Mouse (Mus musculus): ENCODE measurements around the gene Sstr3. TPM values are rescaled to one million over a fixed set of nuclear protein-coding genes. Genes with fewer than 3 reads are reported as not detected.

Gene Sstr3
- polyA plus RNA-seq, 1 experiment = not detected

DNA sequence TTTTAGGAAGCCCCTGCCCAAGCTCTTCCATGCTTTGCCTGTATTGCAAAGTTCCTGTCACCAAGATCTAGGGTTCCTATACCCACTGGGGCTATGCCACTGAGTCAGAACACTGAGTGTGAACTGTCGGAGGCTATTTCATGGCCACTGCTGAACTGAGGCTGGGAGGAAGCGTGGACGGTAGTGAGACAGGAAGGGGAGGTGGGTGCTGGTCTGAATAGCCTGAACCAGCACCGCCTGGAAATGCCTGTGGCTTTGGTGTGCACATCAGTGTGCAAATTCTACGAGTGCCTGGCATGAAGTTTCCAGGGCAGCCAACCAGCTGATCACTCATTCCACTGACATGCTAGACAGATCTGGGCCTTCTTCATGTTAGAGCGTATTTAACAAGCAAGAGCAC lies 22.6 kb downstream of the Sstr3 start:
- TF ChIP-seq FLI1 (IDR thresholded peaks at IDR 0.05; ENCODE audit: low read length) (no peak), GATA1 (IDR thresholded peaks at IDR 0.05; ENCODE audit: borderline replicate concordance, low read length) (no peak)
- peaks cover 84% of the 10 kb centered on the region for H3K4me1 ChIP-seq
- no peak overlapping the region for H3K4me3 ChIP-seq (replicated peaks)
- H3K36me3 ChIP-seq (replicated peaks; ENCODE audit: low read length) = peaks cover 44% of the 10 kb centered on the region
- H3K9me3 ChIP-seq = no peaks in the 10 kb centered on the region
- H3K27me3 ChIP-seq (replicated peaks) = peaks cover 11% of the 10 kb centered on the region

DNA sequence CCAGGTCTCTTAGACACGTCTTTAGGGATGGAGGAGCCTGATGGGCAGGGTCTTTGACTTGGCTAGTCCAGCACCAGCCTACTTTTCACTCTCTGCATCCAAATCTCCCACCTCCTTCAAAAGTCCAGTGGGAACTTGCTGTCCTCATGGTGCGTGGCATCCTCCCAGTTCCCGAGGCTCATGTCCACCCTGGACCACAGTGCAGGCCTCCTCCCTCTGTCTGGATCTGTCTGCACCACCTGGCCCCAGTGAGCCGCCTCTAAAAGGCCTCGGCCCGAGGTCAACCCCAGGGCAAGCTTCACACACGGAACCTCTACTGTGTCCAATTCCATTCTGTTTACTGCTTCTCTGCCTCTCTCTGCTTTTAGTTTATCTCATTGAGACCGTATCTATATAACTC lies 23.2 kb downstream of the Sstr3 start:
- no peak for TF ChIP-seq GATA1 (IDR thresholded peaks at IDR 0.05; ENCODE audit: borderline replicate concordance, low read length)
- no peak for TF ChIP-seq FLI1 (IDR thresholded peaks at IDR 0.05; ENCODE audit: low read length)
- Histone ChIP-seq H3K4me3 (replicated peaks) (no peak overlapping the region), H3K36me3 (replicated peaks; ENCODE audit: low read length) (peaks cover 39% of the 10 kb centered on the region), H3K9me3 (no peaks in the 10 kb centered on the region), H3K27me3 (replicated peaks) (peaks cover 10% of the 10 kb centered on the region), H3K4me1 (peaks cover 84% of the 10 kb centered on the region)

DNA sequence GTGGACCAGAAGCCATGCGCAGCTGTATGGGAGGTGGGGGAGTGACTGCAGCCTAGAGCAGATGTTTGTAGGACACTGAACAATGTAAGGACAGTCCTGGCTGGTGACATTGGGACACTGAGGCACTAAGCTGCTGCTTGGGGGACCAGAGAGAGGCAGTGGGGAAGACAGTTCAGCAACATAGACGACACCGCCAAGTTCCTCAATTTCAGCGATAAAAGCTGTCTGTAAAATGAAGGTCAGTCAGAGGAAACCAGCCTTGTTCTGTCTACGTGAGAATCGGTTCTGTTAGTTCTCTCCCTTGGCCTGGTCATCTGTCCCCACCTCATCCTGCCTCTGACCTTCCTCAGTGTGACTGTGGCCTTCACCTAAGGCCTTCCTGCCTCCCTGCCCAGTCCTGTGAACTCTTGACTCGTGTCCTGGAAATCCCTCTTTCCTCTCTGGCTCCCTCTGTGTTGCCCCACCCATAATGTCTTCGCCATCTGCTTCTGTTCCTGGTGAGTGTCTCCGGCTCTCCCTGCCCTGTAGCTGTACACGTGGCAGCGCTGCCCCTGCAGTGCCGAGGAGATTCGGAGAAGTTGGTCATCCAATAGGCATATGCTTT lies 24.3 kb downstream of the Sstr3 start:
- TF ChIP-seq GATA1 (IDR thresholded peaks at IDR 0.05; ENCODE audit: borderline replicate concordance, low read length) = no peak
- no peak for TF ChIP-seq FLI1 (IDR thresholded peaks at IDR 0.05; ENCODE audit: low read length)
- Histone ChIP-seq H3K4me3 (replicated peaks) (peak overlapping the region; percentile 52), H3K9me3 (no peaks in the 10 kb centered on the region), H3K4me1 (peaks cover 90% of the 10 kb centered on the region), H3K36me3 (replicated peaks; ENCODE audit: low read length) (peaks cover 28% of the 10 kb centered on the region), H3K27me3 (replicated peaks) (peaks cover 7% of the 10 kb centered on the region)

DNA sequence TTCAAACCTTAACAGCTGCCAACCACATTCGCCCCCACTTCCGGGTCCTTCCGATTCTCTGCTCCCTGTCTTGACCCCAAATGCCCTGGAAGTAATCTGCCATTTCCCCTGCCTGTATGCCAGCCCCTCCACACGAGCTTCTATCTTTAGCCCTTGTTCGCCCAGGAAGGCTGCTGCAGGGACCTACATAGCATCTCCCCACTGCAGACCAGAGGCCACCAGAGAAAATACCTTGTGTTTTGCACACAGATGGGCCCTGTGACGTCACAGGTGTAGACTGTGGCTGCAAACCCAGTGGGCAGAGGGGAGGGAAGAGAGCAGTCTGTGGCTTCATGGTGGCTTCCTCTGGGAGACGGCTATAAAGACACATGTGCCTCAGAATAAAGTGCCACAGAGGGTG lies 26.3 kb downstream of the Sstr3 start:
- no peak for TF ChIP-seq GATA1 (IDR thresholded peaks at IDR 0.05; ENCODE audit: borderline replicate concordance, low read length)
- no peak for TF ChIP-seq FLI1 (IDR thresholded peaks at IDR 0.05; ENCODE audit: low read length)
- H3K36me3 ChIP-seq (replicated peaks; ENCODE audit: low read length) = peaks cover 8% of the 10 kb centered on the region
- peaks cover 2% of the 10 kb centered on the region for H3K27me3 ChIP-seq (replicated peaks)
- no peak overlapping the region for H3K4me3 ChIP-seq (replicated peaks)
- no peaks in the 10 kb centered on the region for H3K9me3 ChIP-seq
- peaks cover 89% of the 10 kb centered on the region for H3K4me1 ChIP-seq

DNA sequence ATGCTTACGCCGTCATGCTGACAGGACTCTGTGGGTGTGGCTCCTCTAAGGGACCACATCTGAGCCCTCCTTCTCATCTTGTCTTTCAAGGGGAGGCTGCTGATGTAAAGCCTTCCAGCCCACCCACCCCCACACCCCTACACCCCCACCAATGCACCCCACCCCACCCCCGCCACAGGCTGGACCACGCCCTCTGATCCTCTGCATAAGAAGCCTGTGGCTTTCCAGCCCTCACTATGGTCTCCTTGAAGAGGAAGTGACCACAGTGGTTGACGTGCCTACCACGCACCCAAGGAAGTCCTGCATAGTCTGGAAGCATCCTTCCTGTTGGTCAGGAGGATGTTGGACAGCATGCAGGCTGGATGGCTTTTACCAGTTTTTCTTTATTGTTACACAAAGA lies 28.7 kb downstream of the Sstr3 start:
- Histone ChIP-seq H3K4me3 (replicated peaks) (peak overlapping the region; percentile 42), H3K9me3 (no peaks in the 10 kb centered on the region), H3K27me3 (replicated peaks) (peaks cover 4% of the 10 kb centered on the region), H3K36me3 (replicated peaks; ENCODE audit: low read length) (no peaks in the 10 kb centered on the region), H3K4me1 (peaks cover 79% of the 10 kb centered on the region)
- TF ChIP-seq GATA1 (IDR thresholded peaks at IDR 0.05; ENCODE audit: borderline replicate concordance, low read length) (no peak), FLI1 (IDR thresholded peaks at IDR 0.05; ENCODE audit: low read length) (no peak)

DNA sequence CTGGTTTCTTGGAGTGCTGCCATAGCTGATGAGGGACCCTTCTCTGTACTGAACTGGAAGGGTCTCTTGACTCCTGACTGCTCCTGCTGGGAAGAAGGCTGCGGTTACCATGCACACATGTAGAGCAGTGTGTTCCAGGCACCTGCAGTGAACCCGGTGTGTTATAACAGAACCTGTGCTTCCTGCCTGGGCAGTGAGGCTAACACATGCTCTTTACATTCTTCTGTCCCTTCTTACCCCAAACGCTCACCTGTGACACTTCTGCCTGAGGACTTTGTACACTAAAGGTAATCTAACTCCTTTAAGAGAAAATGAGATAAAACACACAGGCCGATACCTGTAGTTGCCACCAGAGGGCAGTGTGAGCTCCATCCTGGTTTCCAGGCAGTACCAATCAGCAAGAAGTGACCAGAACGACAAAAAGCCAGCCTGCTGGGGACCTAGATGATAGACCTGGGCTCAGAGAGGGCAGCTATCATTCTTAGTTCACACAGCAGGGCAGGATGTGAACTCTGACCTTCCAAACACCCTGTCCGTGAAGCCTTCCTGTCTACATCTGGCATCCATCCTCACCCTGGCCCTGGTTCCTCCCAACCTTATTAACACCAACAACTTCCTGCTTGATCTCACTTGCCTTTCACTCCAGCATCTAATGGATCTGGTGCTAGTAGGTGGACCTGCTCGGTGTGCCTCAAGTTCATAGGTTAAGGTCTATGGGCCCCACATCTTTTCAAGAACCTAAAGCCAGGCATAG lies 29.9 kb downstream of the Sstr3 start:
- TF ChIP-seq FLI1 (IDR thresholded peaks at IDR 0.05; ENCODE audit: low read length) (no peak), GATA1 (IDR thresholded peaks at IDR 0.05; ENCODE audit: borderline replicate concordance, low read length) (no peak)
- Histone ChIP-seq H3K4me1 (peaks cover 79% of the 10 kb centered on the region), H3K4me3 (replicated peaks) (peak overlapping the region; percentile 64), H3K36me3 (replicated peaks; ENCODE audit: low read length) (no peaks in the 10 kb centered on the region), H3K9me3 (no peaks in the 10 kb centered on the region), H3K27me3 (replicated peaks) (peaks cover 4% of the 10 kb centered on the region)

DNA sequence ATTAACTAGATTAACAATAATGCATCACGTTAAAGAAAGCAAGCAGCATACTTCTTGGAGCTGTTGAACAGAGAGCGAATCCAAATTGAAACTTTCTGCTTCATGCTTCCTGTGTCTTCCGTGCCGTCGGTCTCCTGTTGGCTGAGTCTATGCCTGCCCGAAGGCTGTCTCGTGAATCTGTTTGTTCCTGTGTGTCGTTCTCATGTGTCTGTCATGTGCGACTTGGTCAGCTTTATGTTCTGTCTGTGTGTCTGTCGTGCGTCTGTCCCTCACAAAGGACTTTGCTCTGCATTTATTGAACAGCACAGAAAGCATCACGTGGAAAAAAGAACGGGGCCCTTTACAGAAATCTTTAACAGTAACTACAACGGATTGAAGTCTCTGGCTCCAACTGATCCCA lies 31.5 kb downstream of the Sstr3 start:
- TF ChIP-seq FLI1 (IDR thresholded peaks at IDR 0.05; ENCODE audit: low read length) = no peak
- no peak for TF ChIP-seq GATA1 (IDR thresholded peaks at IDR 0.05; ENCODE audit: borderline replicate concordance, low read length)

DNA sequence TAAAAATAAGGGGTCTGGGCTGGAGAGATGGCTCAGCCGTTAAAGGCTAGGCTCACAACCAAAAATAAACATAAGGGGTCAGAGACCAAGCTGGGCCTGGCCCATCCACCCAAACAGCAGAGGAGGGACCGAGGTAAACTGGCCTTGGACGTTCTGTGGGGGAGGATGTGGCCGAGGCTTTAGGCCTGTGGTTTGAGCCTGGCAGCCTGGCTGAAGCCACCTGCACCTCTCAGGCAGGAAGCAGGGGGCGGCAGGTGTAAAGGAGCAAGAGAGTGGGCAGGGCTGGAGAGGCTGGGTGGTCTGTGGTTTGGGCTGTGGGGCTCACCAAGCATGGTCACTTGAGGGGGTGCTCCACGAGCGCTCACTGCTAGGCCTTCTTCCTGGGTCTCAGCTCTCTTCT lies 32.5 kb downstream of the Sstr3 start:
- H3K9me3 ChIP-seq = no peaks in the 10 kb centered on the region
- H3K36me3 ChIP-seq (replicated peaks; ENCODE audit: low read length) = no peaks in the 10 kb centered on the region
- TF ChIP-seq FLI1 (IDR thresholded peaks at IDR 0.05; ENCODE audit: low read length) = no peak
- no peak for TF ChIP-seq GATA1 (IDR thresholded peaks at IDR 0.05; ENCODE audit: borderline replicate concordance, low read length)
- peaks cover 58% of the 10 kb centered on the region for H3K4me1 ChIP-seq
- no peak overlapping the region for H3K4me3 ChIP-seq (replicated peaks)
- H3K27me3 ChIP-seq (replicated peaks) = peaks cover 15% of the 10 kb centered on the region

More for the DNA sequence above, 31.5 kb downstream of the Sstr3 start:
- no peaks in the 10 kb centered on the region for H3K9me3 ChIP-seq
- no peaks in the 10 kb centered on the region for H3K36me3 ChIP-seq (replicated peaks; ENCODE audit: low read length)
- H3K27me3 ChIP-seq (replicated peaks) = peaks cover 9% of the 10 kb centered on the region
- H3K4me3 ChIP-seq (replicated peaks) = no peak overlapping the region
- peaks cover 68% of the 10 kb centered on the region for H3K4me1 ChIP-seq

DNA sequence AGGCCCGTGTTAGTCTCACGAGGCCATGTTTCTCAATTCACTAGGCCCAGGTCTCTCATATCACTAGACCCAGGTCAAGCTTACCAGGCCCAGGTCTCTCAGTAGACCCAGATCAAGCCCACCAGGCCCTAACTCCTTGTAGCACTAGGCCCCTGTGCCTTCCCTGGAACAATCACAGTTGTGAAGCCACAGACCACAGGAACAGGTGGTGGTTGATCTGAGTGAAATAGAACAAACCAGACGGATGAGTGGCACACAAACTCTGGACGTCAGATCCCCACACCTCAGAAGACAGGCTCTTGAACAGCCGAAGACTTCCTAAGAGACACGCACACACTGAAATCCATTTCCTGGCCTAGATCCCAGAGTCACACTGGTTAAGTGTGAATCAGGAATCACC lies 33.7 kb downstream of the Sstr3 start:
- Histone ChIP-seq H3K27me3 (replicated peaks) (peaks cover 27% of the 10 kb centered on the region), H3K9me3 (peaks cover 5% of the 10 kb centered on the region), H3K4me3 (replicated peaks) (no peak overlapping the region), H3K36me3 (replicated peaks; ENCODE audit: low read length) (no peaks in the 10 kb centered on the region), H3K4me1 (peaks cover 45% of the 10 kb centered on the region)
- TF ChIP-seq GATA1 (IDR thresholded peaks at IDR 0.05; ENCODE audit: borderline replicate concordance, low read length) (no peak), FLI1 (IDR thresholded peaks at IDR 0.05; ENCODE audit: low read length) (no peak)

DNA sequence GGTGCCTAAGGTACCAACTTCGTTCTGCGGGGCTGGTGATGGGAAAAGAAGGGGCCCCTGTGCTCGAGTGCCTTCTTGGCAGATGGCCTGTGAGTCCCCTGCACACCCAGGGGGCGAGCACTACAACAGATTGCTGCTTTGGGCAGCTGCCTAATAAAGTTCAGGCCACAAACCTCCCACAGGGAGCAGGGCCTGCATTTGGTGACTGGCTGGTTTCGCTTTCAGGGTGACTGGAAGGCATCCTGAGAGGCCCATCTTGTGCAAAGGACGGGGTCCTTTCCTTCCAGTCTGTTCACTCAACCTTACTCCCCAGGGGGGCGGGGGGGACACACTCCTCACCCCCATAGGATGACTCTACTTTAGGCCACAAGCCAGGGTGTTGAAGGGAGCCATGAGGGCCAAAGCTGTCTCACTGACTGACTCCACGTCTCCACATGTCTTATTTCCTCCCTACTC lies 34.3 kb downstream of the Sstr3 start:
- peaks cover 11% of the 10 kb centered on the region for H3K9me3 ChIP-seq
- TF ChIP-seq GATA1 (IDR thresholded peaks at IDR 0.05; ENCODE audit: borderline replicate concordance, low read length) (no peak), FLI1 (IDR thresholded peaks at IDR 0.05; ENCODE audit: low read length) (no peak)
- no peaks in the 10 kb centered on the region for H3K36me3 ChIP-seq (replicated peaks; ENCODE audit: low read length)
- peak overlapping the region; percentile 60 for H3K4me3 ChIP-seq (replicated peaks)
- H3K27me3 ChIP-seq (replicated peaks) = peaks cover 33% of the 10 kb centered on the region
- H3K4me1 ChIP-seq = peaks cover 40% of the 10 kb centered on the region

Data from megakaryocyte, embryonic 14.5 days (primary cell).